Mouse (Mus musculus) embryonic fibroblast, embryonic 13.5 days (primary cell): ENCODE results near the gene Unc119. TPM values are rescaled to one million over a fixed set of nuclear protein-coding genes. Genes with fewer than 3 reads are reported as not detected.
A peak's percentile ranks its signal among the peaks of the same experiment; 100 is the strongest.

Experiments
- H3K27ac ChIP-seq: 2 replicates; pipeline ENCODE4 v1.5.1; 2012; ENCODE audit warnings: low read length, control low read depth, inconsistent platforms; ENCODE audit not compliant: insufficient read depth
- H3K4me1 ChIP-seq: 2 replicates; pipeline ENCODE4 v1.6.1; 2011; ENCODE audit warnings: low read length; ENCODE audit not compliant: control insufficient read depth, insufficient read depth
- H3K4me3 ChIP-seq: 2 replicates; pipeline ENCODE4 v1.5.1; 2011; ENCODE audit warnings: mild to moderate bottlenecking, control low read depth, low read length; ENCODE audit not compliant: insufficient read depth
- CTCF ChIP-seq: IDR thresholded peaks from 2 replicates; pipeline ENCODE4 v1.5.1; 2011; ENCODE audit warnings: mild to moderate bottlenecking, control low read depth, low read length, moderate library complexity, borderline replicate concordance; ENCODE audit not compliant: insufficient read depth
- POLR2A ChIP-seq: IDR thresholded peaks from 2 replicates; pipeline ENCODE4 v1.6.1; 2011; ENCODE audit warnings: low read depth, mild to moderate bottlenecking, control low read depth, low read length, moderate library complexity
- polyA plus RNA-seq: library from polyadenylated mRNA; stranded (reverse); fragments of >200 nt; gene quantifications from 2 replicates; pipeline ENCODE4 v1.2.4, GENCODE M21; 2011; ENCODE audit warnings: low read depth; ENCODE audit not compliant: missing spikeins, insufficient read length

Unc119 gene
- polyA plus RNA-seq, 1 experiment = 19.2 TPM

DNA sequence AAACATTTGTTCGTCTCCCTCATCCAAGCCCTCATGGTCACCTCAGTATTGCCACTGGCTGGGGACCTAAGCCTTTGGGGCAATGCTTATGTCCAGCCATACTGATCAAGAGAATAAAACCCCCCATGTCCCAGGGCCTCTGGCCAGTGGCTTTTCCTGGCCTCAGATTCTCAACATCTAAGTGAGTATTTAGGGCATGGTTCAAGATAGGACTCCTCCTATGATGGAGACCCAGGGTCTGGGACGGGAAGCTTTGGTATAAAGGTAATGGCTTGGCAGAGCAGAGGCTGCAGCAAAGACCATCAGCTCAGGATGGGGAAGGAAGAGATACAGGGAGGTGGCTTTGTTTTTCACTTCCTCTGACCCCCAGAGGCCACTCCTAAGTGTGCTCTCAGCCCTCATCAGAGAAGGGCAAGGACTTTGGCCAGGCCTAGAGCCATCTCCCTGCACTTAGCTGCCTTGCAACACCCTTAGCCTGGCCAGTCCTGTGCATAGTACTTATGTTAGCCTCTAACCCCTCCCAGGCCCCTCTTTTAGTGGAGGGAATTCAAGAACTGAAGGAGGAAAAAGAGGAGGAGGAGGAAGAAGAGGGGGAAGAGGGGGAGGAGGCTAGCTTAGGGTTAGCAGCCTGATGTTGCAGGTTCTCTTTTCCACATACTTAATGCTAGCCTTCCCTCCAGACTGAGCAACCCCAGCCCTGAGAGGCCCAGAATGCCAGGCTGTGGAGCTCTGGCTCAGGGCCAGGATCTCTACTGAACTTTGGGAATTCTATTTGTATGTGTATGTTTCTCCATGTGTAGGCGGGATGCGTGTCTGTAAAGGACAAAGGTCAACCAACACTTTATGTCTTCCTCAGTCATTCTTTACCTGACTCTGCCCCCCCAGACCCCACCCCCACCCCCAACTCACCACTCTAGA lies 6.4 kb downstream of the Unc119 start:
- TF ChIP-seq CTCF (no peak), POLR2A (no peak)
- H3K4me1 ChIP-seq = no peaks in the 10 kb centered on the region
- no peak overlapping the region for H3K4me3 ChIP-seq
- no peak overlapping the region for H3K27ac ChIP-seq

DNA sequence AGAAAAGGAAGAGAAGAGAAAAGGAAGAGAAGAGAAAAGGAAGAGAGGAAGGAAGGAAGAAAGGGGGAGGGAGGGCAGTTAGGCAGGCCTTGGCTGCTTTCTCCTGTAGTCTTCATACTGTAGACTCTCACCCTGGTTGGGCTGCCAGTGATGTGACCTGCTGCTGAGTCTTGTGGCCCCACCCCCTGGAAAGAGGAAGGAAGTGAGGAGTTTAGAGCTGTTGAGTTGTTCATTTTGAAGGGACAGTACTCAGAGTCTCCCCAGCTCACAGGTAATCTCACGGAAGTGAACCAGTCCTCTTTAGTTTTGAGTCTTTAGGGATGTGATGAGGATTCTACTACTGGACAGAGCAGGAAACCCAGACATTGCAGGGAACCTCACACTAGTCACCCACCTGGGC lies 9.8 kb downstream of the Unc119 start:
- no peak overlapping the region for H3K4me3 ChIP-seq
- TF ChIP-seq CTCF (no peak), POLR2A (no peak)
- H3K4me1 ChIP-seq = no peaks in the 10 kb centered on the region
- H3K27ac ChIP-seq = no peak overlapping the region

DNA sequence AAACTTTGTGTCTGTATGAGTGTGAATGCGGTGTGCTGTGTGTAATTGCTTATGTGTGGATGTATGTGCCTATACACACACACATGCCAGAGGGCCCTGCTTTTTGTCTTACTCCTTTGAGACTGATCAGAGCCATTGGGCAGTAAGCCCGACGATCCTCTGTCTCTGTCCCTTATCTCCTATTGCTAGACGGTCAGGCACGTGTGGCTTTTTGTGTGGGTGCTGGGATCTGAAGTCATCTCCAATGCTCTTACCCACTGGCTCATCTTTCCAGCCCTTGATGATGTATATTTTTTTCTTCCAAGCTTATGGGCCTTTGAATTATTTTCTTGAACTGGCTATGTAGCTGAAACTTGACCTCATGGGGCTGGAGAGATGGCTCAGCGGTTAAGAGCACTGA lies 11.6 kb downstream of the Unc119 start:
- no peaks in the 10 kb centered on the region for H3K4me1 ChIP-seq
- TF ChIP-seq CTCF (no peak), POLR2A (no peak)
- H3K4me3 ChIP-seq = no peak overlapping the region
- H3K27ac ChIP-seq = no peak overlapping the region

DNA sequence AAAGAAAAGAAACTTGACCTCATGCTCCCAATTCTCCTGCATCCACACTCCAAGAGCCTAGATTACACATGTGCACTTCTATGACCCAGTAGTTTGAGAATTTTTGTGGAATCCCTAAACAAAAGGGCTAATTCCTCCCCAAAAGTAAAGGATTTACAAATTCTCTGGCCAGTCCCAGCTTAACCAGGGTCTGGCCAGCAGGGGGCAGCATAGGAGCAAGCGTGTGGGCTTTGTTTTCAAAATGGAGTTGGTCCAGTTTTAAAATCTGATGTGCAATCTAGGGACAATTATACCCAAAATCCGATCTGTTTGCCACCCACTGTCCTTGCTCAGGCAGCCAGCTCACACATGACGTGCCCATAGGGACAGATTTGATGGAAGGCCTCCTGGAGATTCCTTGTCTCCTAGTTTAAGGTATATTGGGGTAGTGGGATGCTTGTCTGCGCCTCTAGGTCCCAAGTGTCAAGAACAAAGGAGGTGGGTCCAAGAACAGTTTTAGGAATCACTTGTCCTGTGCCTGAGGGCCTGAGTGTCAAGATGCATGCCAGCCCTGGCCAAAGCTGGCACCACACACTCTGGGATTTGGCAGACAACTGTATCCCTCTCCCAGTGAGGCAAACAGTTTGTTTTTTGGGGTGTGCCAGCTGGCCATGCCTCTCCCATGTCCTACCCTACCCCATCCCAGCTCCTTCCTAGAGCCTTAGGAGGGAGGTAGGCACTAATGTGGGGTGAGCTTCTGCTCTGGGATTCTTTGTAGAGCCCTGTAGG lies 12.4 kb downstream of the Unc119 start:
- Histone ChIP-seq H3K4me1 (no peaks in the 10 kb centered on the region), H3K27ac (no peak overlapping the region), H3K4me3 (no peak overlapping the region)
- peak; percentile 42; the same call in 1 of the 2 replicates for TF ChIP-seq CTCF
- TF ChIP-seq POLR2A = no peak

DNA sequence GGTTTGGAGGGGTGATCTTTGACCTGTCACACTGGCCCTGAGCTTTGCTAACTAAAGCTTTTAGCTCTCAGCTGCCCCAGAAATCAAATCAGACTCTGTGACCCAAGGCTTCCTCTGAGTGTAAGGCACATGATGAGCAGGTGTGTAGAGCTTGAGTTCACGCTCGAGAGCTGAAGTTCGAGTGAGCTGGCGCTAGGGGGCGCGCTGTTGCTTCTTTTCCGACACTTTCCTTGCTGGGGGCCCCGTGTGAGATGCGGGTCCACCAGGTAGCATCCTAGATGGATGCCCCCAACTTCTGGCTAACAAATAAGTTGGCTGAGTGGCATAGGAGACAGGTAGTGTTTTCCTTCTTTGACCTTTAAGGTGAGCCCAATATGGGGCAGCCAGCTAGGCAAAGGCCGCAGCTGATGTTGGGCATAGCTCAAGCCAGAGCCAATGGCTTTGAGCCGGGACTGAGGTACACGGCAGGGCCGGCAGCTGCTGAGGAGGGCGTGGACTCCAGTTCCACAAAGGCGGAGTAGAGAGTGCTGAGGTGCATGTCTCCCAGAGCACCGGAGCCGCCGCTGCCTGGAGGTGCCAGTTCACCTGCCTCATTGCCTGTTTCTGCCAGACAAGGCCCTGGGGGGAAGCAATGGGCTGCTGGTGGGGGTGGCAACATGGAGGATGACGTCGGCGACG lies 15.2 kb downstream of the Unc119 start:
- no peak overlapping the region for H3K27ac ChIP-seq
- H3K4me3 ChIP-seq = no peak overlapping the region
- no peaks in the 10 kb centered on the region for H3K4me1 ChIP-seq
- TF ChIP-seq POLR2A (no peak), CTCF (peak; percentile 43; the same call in 1 of the 2 replicates)

DNA sequence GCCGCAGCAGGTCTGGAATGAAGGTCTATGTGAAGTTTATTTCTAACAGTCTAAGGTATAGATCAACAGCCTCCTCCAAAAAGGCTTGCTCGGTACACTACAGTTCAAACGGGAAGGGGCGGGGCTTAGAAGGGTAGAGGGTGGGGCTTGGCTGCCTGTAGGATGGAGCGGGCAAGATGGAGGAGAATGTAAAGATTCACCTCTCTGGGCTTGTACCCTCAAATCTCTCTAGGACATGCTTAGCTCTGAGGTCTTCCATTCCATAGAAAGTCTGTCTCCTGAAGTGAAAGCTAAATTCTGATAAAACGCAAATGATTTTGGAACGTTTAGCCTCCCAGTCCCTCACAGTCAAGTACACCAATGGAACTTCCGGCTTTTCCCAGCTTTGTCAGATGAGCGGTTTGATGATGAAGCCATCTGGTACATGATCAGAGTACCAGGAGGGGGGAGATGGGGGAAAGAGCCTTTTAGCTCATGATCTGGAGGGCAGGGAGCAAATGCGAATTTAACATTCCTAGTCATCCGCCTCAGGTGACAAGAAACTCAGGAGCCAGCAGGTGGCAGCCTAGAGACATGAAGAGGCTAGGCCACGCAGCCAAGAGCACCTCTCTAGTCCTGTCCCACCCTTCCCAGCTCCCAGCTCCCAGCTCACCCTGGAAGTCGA lies 17.0 kb downstream of the Unc119 start:
- TF ChIP-seq CTCF (peak; percentile 60), POLR2A (no peak)
- Histone ChIP-seq H3K4me3 (0 out of 2 replicates have a peak overlapping the region, but pooled peaks have one; percentile 5), H3K27ac (no peak overlapping the region), H3K4me1 (0 out of 2 replicates have a peak, but pooled peaks cover 6% of the 10 kb centered on the region)

DNA sequence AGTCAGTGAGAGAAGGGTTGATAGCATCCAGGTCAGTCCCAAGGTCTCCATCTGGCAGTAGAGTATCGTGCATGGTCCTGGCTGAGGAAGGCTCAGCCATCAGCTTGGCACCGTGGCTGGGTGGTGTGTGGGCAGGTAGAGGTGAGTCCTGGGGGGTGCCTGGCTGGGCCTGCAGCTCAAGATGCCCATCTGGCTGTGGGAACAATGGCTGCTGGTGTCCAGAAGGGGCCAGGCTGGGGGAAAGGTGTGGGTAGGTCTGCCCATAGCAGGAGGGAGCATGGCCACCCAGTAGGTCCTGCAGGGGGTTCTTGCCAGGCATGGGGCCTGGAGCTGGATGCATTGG lies 17.5 kb downstream of the Unc119 start:
- no peak for TF ChIP-seq CTCF
- no peak for TF ChIP-seq POLR2A
- Histone ChIP-seq H3K4me3 (no peak overlapping the region), H3K4me1 (0 out of 2 replicates have a peak, but pooled peaks cover 6% of the 10 kb centered on the region), H3K27ac (no peak overlapping the region)

DNA sequence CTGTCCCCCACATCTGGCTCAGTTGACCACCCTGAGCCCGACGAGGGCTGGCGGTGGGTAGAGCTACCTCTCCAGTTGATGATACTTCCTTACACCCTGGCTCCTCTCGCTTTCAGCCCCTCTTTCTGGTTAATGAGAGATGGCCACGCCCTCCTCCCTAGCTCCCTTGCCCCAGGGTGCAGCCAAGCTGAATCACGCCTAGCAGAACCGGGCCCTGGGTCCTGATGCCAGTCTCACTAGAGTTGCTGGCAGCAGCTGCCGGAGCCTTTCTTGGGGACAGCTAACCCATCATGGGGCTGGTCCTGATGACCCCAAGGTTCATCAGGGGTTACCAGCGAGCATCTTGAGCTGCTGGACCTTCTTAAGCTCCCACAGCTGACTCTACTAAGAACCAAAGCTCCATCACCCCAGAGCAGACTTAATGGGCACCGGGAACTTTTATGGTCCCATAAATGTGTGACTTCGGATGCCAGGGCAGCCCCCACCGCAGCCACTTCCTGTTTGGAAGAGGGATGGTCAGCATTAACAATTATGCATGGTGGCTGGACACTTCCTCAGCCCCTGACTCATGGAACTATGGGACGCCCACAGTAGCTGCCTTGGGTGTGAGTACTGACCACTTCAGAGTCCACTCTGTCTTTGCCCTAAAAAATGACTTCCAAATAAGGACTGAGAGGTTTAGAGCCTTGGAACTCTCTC lies 20.2 kb downstream of the Unc119 start:
- no peak for TF ChIP-seq CTCF
- no peak for TF ChIP-seq POLR2A
- Histone ChIP-seq H3K4me3 (no peak overlapping the region), H3K27ac (peak overlapping the region; percentile 69), H3K4me1 (0 out of 2 replicates have a peak, but pooled peaks cover 6% of the 10 kb centered on the region)

DNA sequence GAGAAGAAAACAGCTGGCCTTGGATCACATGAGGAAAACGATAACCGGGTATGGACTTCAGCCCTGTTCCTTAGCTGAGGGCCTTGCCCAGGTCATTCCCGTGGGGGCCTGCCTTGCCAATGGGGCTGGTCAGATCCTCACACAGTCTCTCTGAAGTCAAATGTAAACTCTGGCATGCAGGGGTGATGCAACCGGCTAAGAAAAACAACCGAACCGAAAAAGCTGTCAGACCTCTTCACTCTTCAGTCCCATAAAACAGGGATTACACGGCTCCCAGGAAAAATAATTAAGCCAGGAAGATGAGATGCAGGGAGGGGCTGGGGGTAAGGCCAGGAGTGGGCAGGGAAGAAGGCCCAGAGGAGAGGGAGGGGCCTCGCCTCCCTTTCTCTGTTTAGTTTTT lies 20.8 kb downstream of the Unc119 start:
- TF ChIP-seq POLR2A = no peak
- no peak for TF ChIP-seq CTCF
- Histone ChIP-seq H3K27ac (peak overlapping the region; percentile 69), H3K4me3 (no peak overlapping the region), H3K4me1 (0 out of 2 replicates have a peak, but pooled peaks cover 6% of the 10 kb centered on the region)
